Mouse (Mus musculus) embryonic fibroblast, embryonic 13.5 days (primary cell): ENCODE results near the gene Ndufb10.

Experiments
- CTCF ChIP-seq: IDR thresholded peaks from 2 replicates; pipeline ENCODE4 v1.5.1; 2011; ENCODE audit warnings: mild to moderate bottlenecking, control low read depth, low read length, moderate library complexity, borderline replicate concordance; ENCODE audit not compliant: insufficient read depth
- POLR2A ChIP-seq: IDR thresholded peaks from 2 replicates; pipeline ENCODE4 v1.6.1; 2011; ENCODE audit warnings: low read depth, mild to moderate bottlenecking, control low read depth, low read length, moderate library complexity

GRCm38 (mm10) chr17:24707801-24708425 is 16.4 kb downstream of the Ndufb10 start:
- TF ChIP-seq CTCF = no peak
- TF ChIP-seq POLR2A = no peak
